Mouse (Mus musculus): ENCODE measurements around the gene Spaca9.

Gene Spaca9

GRCm38 (mm10) chr2:28699361-28700335, at the start of gene Spaca9, which contains the start of gene Ak8:
TSS of gene Spaca9 (minus strand) at chr2:28699727.
TSS of gene Ak8 (plus strand) at chr2:28700164.
- no peak for TF ChIP-seq GATA4 (IDR thresholded peaks at IDR 0.05; ENCODE audit: insufficient replicate concordance, low read length)

GRCm38 (mm10) chr2:28747705-28748104, 48.2 kb upstream of the Spaca9 start:
- no peak for TF ChIP-seq GATA4 (IDR thresholded peaks at IDR 0.05; ENCODE audit: insufficient replicate concordance, low read length)

DNA sequence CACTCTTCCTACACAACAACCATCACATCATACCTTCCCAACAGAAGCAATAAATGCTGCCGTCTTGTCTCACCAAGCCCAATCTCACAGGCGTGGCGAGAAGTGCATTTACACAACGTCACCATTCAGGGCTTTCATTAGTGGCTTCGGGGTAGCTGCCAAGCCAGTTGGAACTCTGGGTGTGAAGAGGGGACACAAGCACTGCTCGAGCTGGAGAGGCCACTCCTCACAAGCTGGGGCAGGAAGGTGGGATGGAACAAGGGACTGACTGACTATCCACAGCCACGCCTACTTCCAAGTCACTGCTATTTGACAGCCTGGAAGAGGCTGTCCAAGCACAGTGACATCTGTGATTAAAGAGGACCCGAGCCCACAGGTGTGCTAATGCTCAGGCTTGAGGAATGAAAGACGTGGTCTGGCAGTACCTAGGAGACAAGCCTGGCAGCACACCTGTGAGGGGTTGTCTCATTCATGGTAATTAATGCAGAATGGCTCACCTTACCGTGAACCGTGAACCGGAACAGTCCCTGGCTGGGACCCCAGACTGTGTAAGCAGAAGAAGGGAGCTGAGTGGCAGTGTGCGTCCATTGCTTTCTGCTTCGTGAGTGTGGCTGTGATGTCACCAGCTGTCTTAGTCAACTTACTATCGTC, 47.3 kb upstream of the Spaca9 start:
- TF ChIP-seq GATA4 (IDR thresholded peaks at IDR 0.05; ENCODE audit: insufficient replicate concordance, low read length), result no peak

- no peak for TF ChIP-seq GATA4 (IDR thresholded peaks at IDR 0.05; ENCODE audit: insufficient replicate concordance, low read length)
Observed at GRCm38 (mm10) chr2:28742701-28743100, 43.2 kb upstream of the Spaca9 start.

- TF ChIP-seq GATA4 (IDR thresholded peaks at IDR 0.05; ENCODE audit: insufficient replicate concordance, low read length), result no peak
Observed at GRCm38 (mm10) chr2:28740159-28740558, 40.6 kb upstream of the Spaca9 start.

- TF ChIP-seq GATA4 (IDR thresholded peaks at IDR 0.05; ENCODE audit: insufficient replicate concordance, low read length), result no peak
Observed at GRCm38 (mm10) chr2:28737112-28737511, 37.6 kb upstream of the Spaca9 start.

DNA sequence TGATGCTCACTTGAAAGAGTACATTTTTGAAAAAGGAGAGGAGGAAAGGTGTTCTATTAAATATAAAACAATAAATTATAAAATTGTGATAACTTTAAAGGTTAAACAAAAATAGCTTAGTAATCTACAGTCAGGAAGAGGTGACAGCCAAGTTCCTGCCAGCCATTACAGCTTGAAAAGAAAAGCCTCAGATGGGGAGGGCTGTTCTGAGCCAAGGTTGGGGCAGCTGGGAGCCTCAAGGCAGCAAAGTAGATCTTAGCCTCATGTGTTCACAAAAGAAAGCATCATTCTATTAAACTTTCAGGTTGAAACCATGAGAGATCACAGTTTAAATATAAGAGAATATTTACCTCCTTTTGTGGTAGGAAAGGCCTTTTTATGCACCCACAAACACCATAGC, 31.1 kb upstream of the Spaca9 start:
- TF ChIP-seq GATA4 (IDR thresholded peaks at IDR 0.05; ENCODE audit: insufficient replicate concordance, low read length), result no peak

DNA sequence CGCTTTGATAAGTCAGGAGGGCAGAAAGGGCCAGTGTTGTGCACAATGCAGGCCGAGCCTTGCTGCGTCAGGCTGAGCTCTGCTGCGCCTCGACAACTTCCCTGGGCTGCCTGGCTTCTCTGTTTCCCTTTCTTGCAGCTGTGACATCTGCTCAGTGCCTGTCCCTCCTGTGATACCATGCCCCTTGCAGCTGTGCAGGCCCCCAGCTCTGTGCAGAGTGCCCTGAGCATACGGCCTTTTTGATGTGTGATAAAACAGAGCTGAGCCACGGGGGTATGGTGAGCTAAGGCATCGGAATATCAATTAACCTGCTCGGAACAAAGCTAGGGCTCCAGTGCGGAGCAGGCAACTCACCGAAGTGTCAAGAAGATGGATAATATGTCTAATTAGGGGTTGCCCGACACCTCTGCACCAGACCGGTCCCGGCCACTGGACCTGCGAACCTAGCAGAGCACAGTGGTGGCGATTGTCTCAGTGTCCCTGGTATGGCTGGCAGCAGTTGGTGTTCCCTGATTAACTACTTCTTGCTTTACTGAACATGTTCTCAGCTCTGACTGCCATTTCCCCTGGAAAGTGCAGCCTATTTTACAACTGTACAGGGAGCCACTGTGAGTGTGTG, 28.4 kb upstream of the Spaca9 start:
- no peak for TF ChIP-seq GATA4 (IDR thresholded peaks at IDR 0.05; ENCODE audit: insufficient replicate concordance, low read length)

GRCm38 (mm10) chr2:28723912-28724311, 24.4 kb upstream of the Spaca9 start:
- no peak for TF ChIP-seq GATA4 (IDR thresholded peaks at IDR 0.05; ENCODE audit: insufficient replicate concordance, low read length)

- no peak for TF ChIP-seq GATA4 (IDR thresholded peaks at IDR 0.05; ENCODE audit: insufficient replicate concordance, low read length)
Observed at GRCm38 (mm10) chr2:28722419-28722818, 22.9 kb upstream of the Spaca9 start.

DNA sequence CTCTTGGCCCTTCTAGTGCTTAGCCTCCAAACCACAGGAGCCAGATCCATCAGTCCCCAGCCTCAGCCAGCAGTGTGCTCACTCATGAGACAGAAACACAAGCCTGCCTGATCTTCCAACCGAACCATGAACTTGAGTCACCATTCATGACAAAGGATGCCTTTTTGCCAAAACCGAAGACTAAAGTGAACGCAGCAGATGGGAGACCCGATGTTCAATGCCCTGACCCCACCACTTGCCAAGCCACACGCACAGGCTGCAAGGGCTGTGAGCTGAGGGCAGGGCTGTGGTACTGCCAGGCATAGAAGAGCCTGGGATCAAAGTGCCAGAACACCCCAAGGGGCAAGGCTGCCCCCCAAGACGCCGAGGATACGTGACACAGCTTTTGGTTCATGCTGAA, 13.5 kb upstream of the Spaca9 start:
- no peak for TF ChIP-seq GATA4 (IDR thresholded peaks at IDR 0.05; ENCODE audit: insufficient replicate concordance, low read length)

DNA sequence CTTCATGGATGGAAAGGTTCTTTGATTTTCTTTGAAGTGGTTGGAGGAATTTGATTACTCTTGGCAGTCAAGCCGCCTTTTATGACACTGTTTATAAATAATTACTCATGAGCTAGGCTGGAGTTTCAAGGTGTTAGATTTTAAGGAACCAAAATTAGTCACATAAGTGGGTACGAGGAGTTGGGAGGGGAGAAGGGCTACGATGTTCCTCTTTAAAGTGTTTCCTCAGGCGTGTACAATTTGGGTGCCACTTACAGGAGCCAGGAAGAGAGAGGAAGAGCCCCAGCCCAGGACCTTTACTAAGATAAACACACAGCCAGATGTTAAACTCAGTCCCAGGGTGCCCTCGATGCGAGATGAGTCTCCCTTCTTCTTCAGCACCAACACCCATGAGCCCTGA, 7.3 kb upstream of the Spaca9 start:
- no peak for TF ChIP-seq GATA4 (IDR thresholded peaks at IDR 0.05; ENCODE audit: insufficient replicate concordance, low read length)

DNA sequence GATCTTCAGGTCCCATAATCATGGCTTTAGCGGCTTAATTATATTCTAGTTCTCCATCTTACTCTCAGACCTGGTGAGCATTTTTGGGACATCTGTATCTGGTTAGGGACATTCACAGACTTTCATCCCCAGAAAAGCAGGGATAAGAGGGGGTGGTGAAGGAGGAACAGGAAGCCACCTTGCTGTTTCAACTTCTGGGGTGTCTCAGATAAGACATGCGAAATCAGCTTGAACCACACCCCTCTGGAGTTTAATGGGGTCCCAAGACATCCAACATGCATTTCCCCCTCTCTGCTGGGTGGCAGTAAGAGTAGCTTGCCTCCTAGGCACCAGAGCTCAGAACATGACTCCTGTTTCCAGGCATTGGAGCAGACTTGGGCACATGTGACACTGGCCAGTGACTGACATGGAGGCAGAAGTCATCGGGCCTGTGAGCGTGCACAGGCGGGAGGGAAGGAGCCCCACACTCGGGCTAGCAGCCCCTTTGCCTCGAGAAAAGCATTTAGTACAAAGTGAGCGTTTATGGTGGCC, 6.6 kb upstream of the Spaca9 start:
- TF ChIP-seq GATA4 (IDR thresholded peaks at IDR 0.05; ENCODE audit: insufficient replicate concordance, low read length), result no peak

GRCm38 (mm10) chr2:28701646-28702262, 2.2 kb upstream of the Spaca9 start:
- no peak for TF ChIP-seq GATA4 (IDR thresholded peaks at IDR 0.05; ENCODE audit: insufficient replicate concordance, low read length)

DNA sequence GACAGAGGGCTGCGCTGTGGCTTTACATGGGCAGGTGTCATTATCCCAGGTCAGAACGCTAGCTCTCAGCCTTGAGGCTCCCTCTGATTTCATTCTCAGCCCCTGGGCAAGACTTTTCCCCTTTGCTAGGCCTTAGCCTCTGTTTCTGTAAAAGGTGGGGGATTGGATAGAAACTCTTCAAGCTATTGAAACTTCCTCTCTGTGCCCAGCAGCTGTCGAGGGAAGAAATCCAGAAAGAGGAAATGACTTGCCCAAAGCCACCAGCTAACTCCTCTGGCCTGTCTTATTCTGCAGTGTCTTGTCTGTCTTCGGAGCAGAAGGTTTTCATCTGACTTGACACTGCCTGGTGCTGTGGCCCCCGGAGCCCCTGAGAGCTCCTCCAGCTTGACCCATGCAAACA, 961 bp downstream of the Spaca9 start:
- TF ChIP-seq GATA4 (IDR thresholded peaks at IDR 0.05; ENCODE audit: insufficient replicate concordance, low read length), result no peak
